Mouse (Mus musculus) adipocyte (in vitro differentiated cells): ENCODE measurements at regions not wholly inside any gene's neighbourhood (a gene's known extent, or its start where the extent isn't known, plus 50 kb on each side); places are given as distances from the start of the nearest gene placed in this dataset.

Experiments used
- DNase-seq: peaks from one replicate; pipeline ENCODE4 v3.0.0-alpha.2; 2016; ENCODE audit warnings: low spot score

DNA sequence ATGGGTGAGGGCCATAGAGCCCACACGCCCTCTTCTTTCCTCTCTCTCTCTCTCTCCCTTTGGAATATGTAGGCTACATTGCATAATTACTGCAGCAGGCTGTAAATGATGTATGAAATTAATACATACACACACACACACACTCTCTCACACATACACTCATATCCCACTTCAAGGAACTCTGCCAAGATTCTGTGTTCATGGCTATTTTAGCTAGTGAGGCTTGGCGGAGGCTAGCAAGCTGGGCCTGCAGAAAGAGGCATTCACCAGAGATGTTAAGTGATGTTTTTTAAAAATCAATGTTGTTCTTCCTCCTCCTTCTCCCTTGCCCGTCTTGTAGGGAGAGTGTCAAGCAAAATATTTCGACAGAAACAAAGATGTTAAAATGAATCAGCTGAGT, 325.1 kb downstream of the Med10 start:
- no peak for DNase-seq

- DNase-seq, result no peak
These were observed 332.3 kb downstream of the Med10 start for GRCm38 (mm10) chr13:70134544-70134943.

GRCm38 (mm10) chr13:70136209-70136608, 334.0 kb downstream of the Med10 start:
- DNase-seq, result no peak

DNA sequence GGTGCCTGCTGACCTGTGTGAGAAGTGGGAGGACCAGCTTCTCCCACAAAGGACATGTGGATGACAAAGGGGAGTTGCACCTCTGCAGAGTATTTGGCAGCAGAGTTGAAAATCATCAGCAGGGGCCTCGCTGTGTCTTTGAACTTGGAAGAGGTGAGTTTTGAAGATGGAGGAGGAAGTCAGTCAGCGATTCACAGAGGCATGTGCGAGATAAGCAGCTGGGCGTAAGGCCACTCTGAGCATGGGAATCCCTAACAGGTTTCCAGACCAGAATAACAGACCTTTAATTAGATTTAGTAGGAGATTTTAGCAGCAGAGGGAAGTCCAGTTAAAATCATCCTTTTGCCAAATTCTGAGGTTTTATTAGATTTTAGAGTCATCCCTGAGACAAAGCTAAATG, 342.3 kb downstream of the Med10 start:
- DNase-seq, result no peak

DNA sequence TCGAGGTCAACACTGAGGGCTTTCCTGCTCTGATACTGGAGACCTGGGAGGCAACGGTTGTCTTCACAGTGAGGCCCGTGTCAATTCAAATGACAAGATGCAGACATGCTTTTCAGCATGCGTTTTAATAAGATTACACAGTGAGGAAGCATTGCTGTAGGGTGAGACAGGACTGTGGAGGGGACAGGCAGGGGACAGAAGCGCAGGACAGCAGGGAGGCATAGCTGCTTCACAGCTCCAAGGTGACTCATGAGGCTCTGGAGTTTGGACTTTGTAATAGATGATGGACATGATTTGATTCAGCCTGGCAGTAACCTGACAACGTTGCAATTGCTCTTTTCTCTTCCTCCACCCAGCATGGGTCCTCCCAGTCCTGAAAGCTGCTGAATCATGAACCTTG, 343.3 kb downstream of the Med10 start:
- no peak for DNase-seq

DNA sequence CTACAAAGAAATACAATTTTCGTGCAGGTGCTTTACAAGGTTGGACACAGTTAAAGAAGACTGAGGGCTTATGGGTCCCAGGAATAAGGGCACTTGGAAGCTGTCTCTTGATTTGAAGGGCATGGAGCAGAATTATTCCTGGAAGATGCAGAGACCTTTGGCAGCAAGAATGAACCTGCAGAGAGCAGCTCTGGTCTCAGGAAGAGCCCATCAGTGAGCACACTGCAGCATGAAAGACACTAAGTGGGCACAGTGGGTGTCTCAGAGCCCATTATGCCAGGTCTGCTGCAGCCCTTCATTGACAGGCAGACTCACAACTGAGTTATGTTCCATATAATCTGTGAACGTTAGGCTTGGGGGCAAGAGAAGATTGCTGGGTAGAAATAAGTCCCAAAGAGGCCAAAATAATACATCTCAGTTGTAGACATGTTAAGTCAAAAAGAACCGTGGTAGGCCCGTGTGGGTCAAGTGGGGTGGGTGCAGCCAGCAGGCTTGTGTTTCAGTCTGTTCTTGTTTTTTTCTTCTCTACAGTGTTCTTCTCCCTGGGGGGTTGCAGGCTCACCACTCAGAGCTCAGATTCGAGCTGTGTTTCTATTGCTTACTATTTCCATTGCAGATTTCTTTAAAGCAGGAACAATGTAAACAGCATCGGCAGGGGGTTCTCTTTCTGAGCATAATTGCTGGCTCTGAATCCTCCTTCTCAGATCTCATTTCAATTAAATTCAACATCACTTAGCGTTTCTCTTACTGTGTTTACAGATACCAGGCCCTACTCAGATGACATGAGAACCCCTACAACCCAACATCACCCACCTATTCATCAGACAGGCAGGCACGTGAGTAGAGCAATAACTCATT, 347.1 kb downstream of the Med10 start:
- no peak for DNase-seq

DNA sequence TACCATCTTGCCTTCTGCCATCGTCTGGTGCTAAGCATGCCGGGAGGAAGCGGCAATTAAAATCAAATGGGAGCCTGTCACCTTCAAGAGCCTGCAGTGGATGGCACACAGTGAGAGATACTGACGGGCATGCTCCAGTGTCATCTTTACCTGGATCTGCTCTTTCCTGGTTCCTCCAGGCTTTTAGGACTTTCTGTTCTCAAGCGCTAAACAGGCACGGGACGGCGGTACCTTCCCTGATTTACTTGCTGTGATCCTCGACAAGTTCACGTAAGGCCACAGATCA, 347.6 kb downstream of the Med10 start:
- DNase-seq, result no peak

GRCm38 (mm10) chr13:70153062-70153461, 350.9 kb downstream of the Med10 start:
- no peak for DNase-seq

DNA sequence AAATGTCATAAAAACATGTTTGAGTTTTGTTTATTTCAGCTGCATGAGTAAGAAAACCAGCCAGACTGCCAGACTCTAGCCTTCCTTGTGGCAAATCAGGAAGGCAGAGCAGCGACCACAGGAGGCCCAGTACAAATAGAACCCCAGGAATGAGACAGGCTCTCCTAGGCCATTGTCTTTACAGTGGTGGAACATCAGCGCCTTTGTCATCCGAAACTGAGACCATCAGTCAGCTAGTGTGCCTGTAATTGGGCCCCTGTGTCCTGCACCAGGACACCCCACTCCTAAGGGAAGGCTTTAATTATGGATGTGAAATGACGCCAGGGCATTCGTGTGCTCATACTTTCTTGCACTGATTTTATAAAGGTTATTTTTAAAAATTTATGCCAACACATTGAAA, 353.4 kb downstream of the Med10 start:
- no peak for DNase-seq

DNA sequence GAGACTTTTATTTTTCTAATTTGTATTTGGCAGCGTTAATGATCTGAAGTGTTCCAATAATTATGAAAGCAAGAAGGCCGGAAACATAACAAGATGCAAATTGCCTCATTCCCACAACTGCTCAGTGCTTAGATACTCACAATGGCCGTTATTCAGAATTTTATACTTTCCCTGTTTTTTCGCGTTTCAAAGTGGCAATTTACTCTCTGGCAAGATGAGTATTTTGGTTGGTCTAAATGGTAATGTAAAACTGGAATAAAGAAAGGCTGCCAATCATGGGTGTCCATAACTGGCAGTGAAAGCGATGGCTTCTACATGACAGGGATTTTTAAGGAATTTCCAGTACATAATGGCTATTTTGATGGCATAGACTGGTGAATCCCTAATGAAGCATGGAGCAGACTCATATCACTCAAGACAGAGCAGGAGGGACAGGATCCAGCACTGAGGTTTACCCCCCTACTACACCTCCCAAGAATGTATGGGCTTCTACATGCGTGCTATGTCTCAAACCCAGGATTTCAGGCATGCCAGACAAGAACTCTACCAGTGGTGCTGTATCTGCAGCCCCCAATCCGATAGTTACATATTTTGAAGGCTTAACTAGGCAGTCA, 354.9 kb downstream of the Med10 start:
- DNase-seq, result no peak

DNA sequence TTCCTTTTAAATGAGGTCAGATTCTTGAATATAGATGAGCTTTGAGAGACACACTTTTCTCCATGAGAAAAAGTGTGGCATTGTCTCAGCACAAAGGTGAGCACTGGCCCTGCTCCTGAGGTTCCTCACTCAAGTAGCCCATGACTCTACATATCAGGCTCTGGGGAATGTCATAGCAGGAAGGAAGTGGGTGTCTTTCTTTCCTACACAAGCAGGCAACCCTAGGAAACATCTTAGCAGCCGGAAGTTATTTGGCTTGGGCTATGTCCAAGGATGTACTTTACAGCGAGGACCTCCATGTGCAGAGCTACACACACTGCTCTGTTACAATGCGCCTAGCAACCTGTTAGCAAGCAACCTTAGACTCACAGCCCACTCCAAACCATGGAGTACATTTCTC, 356.9 kb downstream of the Med10 start:
- DNase-seq, result no peak

DNA sequence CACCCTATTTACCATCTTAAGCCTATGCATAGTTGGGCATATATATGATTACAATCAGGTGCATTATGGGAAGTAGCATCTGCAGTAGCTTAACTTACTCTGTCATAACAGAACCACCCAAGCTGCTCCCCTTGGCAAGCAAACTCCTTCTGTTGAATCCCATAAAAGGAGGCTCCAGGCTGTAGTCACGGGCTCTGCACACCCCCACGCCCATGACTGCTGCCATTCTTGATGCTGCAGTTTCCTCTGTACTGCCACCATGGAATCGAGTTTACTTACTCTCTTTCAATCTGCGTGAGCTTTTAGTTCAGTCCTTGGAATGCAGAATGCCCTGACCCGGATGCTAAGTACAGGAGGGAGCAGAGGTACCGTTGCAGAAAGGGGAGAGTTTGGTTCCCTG, 357.4 kb downstream of the Med10 start:
- DNase-seq, result no peak

GRCm38 (mm10) chr13:70162115-70162514, 359.9 kb downstream of the Med10 start:
- no peak for DNase-seq

DNA sequence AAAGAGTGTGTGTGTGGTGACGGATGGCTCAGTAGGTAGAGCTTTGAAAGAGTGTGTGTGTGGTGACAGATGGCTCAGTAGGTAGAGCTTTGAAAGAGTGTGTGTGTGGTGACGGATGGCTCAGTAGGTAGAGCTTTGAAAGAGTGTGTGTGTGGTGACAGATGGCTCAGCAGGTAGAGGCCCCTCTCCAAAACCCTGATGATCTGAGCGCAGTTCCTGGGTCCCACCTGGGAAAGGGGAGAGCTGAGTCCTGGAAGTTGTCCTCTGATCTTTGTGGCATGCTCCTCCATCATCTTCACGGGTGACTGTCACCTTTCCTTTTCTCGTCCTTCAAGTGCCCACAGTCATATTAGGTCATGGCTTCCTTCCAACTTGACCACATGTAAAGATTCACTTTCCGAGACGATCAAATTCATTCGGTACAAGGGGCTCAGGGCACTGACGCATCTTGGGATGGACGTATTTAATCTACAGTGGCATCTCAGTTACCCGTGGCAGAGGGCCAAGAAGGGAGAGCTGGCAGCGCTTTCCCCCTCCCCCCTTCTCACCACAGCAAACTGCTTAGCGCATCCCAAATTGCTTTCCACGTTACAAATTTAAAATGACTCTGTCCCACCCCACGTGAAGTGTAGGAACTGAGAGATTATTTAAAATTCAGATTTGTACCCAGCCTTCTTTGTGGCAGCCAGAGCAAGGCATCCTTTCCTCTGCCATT, 363.5 kb downstream of the Med10 start:
- DNase-seq, result no peak

DNA sequence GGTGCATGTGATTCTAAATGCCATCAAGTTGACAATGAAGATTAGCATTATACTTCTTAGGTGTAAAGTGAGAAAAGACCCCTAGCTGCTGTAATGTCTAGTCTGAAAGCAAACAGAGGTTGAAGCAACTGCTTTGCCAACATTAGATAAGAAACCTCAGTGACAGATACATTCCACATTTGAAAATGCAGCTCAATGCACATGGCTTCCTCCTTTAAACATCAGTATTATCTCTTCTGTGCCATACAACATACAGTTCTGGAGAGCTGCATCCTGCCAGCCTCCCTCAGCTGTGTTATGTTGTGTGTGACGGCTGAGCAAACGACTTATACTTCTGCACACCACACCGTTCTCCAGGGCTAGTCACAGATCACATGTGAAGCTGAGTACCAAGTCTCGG, 365.6 kb downstream of the Med10 start:
- DNase-seq, result no peak

GRCm38 (mm10) chr13:70168906-70169305, 366.7 kb downstream of the Med10 start:
- no peak for DNase-seq

DNA sequence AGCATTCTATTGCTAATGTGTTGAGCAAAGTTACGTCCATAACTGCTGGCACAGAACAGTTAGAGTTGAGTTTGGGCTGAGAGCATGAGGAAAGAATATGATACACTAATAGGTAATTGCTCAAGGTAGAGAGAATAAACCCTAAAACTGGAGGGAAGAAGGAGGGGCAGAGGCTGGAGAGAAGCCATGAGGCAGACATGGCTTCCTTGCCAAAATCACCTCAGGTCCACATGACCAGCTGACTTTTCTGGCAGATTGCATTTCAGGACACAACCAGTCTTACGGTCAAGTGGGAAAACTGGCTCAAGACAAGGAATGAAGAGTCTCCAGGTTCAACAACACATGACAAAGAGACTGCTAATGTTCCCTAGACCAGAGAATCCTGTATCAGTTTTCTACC, 374.9 kb downstream of the Med10 start:
- DNase-seq, result no peak

DNA sequence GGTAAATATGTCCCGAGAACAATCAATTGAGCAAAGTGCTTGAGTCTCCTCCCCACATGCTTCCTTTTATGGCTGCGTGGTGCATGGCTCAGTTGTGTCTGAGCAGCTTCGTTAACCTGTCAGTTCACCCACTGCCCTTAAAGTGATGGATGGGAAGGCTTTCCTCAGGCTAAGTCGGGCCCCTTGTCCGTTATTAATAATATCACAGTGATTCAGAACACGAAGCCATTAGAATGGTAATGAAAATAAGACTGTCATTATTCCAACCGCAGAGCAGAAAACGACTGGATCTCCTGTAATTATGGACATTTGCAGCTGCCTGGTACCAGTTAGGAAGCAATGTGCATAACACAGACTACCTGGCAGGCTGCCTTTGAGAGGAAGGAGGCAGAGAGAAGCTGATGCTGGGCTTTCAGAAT, 375.9 kb downstream of the Med10 start:
- no peak for DNase-seq

GRCm38 (mm10) chr13:70190978-70191377, 388.8 kb downstream of the Med10 start:
- DNase-seq, result no peak

DNA sequence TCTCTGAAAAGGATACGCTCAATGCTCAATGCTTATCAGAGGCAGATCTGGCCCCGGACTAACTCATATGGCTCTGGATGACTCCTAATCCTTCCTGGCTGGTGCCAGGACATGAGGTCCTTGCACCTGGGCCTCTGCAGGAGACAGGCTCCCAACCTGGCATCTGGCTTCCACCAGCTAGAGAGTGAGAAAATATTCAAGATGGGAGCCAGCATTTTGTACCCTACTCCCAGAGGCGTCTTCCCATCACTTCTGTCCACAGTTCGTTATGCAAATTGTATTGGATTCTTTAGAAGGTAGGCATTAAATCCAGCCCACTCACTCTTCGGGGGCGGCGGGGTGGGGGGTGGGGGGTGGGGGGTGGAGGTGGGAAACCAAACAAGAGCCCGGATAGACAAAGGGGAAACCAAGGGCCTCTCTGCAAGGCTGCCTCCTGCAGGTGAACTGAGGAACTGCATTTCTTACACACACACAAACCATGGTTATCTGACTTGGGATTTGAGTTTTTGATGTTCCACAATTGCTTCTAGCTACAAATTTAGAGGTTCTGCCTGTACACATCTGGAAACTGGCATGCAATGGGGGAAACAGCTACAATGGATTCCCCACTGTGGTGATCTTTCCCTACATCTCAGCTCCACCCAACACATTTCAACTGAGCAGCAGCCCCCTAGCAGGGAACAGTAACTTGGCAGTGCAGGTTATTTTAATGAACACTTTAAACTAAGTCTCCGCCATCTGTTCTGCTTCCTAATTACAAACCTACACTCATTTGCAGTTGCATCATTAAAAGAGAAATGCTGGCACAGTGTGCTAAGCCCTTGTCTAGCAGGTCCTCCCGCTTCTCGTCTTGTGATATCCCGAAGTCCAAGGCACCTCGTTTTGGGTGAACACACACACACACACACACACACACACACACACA, 390.2 kb downstream of the Med10 start:
- no peak for DNase-seq

DNA sequence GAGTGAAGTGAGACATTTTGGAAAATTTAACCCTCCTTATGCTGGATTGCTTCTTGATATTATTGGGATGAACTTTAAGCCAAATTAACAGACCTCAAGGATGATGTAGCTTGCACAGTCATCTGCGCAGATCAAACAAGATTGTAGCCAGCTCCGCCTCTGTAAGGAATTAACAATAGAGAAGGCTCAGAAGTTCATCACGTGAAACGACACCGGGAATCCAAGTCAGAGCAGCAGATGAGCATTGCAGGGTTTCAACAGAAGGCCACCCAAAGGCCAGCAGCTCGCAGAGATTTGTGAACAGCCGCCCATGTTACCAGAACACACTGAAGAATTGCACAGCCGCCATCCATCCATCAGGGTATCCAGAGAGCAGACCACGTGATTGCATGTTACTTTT, 391.1 kb downstream of the Med10 start:
- no peak for DNase-seq

DNA sequence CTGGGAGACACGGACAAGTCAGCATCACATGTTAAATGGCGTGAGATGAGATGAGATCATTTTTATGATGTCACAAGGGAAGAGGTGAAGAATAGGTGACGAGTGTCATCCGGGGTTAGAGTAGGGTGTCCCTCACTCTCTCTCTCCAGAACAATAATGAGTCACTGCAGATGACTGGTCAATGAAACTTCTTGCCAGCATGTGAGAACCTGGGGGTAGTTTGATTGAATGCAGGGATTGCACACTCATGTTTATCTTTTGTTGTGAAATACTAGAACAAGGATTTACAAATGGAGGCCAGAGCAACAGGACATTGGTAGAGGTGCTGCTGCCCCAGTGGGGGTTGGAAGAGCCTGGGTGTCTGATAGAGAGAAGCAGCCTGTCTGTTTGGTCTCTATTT, 393.7 kb downstream of the Med10 start:
- no peak for DNase-seq
